Mouse (Mus musculus): ENCODE results near the gene Saxo1. TPM values are rescaled to one million over a fixed set of nuclear protein-coding genes. Genes with fewer than 3 reads are reported as not detected.
A peak's percentile ranks its signal among the peaks of the same experiment; 100 is the strongest.

Gene Saxo1
- total and polyA plus RNA-seq, 2 experiments from 2014 or later: not detected

DNA sequence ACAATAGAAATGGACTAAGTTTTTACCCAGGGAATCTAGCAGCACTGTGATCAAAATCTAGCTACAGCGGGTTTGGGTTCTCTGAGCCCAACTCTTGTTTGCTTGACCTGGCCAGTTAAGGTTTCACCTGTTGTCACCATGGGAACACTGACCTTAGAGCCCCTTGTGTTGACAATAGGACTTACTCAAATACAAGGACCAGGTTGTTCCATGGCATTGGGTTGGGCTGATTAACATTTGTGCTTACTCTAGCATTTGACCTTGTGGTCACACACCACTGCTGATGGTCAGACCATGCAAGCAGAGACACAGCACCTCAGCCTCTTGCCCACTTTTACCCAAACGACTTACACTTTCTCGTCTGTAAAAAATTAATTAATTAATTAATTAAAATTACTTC, 121.8 kb downstream of the Saxo1 start:
- no peak overlapping the region for H3K9ac ChIP-seq (replicated peaks; ENCODE audit: low read depth, low read length)
- H3K9me3 ChIP-seq (replicated peaks; ENCODE audit: control insufficient read depth, low read length): no peaks in the 10 kb centered on the region
- H3K27ac ChIP-seq (ENCODE audit: low read depth): no peak overlapping the region
- H3K36me3 ChIP-seq (replicated peaks; ENCODE audit: control insufficient read depth, insufficient read depth, low read length): no peaks in the 10 kb centered on the region
- ATAC-seq (ENCODE audit: insufficient read depth, low read depth): no peak
- no peak for DNase-seq (ENCODE audit: low spot score)
- no peaks in the 10 kb centered on the region for H3K27me3 ChIP-seq (ENCODE audit: control insufficient read depth, insufficient read depth, low read length)
- H3K4me1 ChIP-seq (ENCODE audit: control insufficient read depth, insufficient read depth): no peaks in the 10 kb centered on the region
- WGBS: 93% methylated on average over 3 of the region's 3 CpGs
- H3K4me3 ChIP-seq (ENCODE audit: low read depth, low read length): no peak overlapping the region
- no peak for TF ChIP-seq EP300 (IDR thresholded peaks at IDR 0.05; ENCODE audit: low read depth)
- TF ChIP-seq CTCF (IDR thresholded peaks at IDR 0.05; ENCODE audit: low read depth): no peak
- no peak overlapping the region for H3K4me2 ChIP-seq (ENCODE audit: low read depth, low read length)

DNA sequence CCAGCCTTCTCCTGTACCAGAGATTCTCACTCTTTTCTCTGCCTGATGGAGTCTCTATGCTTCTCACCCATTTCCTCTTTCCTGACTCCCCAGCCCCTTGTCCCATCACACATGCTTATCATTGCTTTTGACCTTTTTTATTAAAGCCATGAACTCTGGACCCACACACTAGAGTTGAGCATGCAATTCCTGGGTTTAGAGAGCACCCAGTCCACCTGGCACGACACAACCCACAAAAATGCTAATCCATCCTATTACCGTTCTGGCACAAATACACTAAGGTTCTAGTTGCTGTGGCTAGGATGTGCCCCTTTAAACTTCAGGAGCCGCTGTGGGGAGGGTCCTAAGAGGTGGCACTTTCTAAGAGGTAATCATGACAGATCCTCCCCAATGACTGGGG, 122.5 kb downstream of the Saxo1 start:
- ATAC-seq (ENCODE audit: insufficient read depth, low read depth) (no peak), DNase-seq (ENCODE audit: low spot score) (no peak)
- 90% methylated on average over 3 of the region's 3 CpGs for WGBS
- H3K4me1 ChIP-seq (ENCODE audit: control insufficient read depth, insufficient read depth): no peaks in the 10 kb centered on the region
- no peak overlapping the region for H3K27ac ChIP-seq (ENCODE audit: low read depth)
- no peaks in the 10 kb centered on the region for H3K9me3 ChIP-seq (replicated peaks; ENCODE audit: control insufficient read depth, low read length)
- H3K27me3 ChIP-seq (ENCODE audit: control insufficient read depth, insufficient read depth, low read length): no peaks in the 10 kb centered on the region
- no peak for TF ChIP-seq CTCF (IDR thresholded peaks at IDR 0.05; ENCODE audit: low read depth)
- no peak for TF ChIP-seq EP300 (IDR thresholded peaks at IDR 0.05; ENCODE audit: low read depth)
- H3K4me3 ChIP-seq (ENCODE audit: low read depth, low read length): no peak overlapping the region
- no peak overlapping the region for H3K4me2 ChIP-seq (ENCODE audit: low read depth, low read length)
- H3K9ac ChIP-seq (replicated peaks; ENCODE audit: low read depth, low read length): no peak overlapping the region
- no peaks in the 10 kb centered on the region for H3K36me3 ChIP-seq (replicated peaks; ENCODE audit: control insufficient read depth, insufficient read depth, low read length)

DNA sequence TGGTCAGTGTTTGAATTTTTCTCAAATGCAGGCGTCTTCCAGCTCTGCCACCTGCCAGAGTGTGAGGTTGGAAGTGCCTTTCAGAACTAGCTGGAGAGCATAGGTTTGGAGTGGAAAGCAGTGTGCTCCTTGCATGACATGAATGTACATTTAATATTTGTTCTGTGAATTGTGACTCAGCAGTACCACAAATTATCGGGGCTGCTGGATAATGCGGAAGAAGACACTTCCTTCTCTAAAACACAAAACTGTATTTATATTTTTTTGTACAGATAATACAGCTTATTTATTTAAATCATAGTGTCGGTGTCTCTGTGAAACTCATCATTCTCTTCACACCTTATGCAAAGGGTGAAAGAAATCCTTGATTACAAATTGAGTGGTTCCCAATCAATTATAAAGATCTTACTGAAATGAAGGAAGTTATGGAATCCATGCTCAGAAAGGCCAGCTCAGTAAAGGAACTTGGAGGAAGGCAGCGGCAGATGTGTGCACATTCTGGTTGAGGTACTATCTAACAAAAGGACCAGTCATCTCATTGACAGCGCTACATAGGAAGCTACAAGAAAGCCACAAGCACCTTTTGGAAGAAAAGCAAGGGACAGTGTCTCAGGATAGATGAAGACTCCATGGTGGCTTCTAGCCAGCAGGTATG, 129.9 kb downstream of the Saxo1 start:
- Histone ChIP-seq H3K9me3 (replicated peaks; ENCODE audit: control insufficient read depth, low read length) (no peaks in the 10 kb centered on the region), H3K9ac (replicated peaks; ENCODE audit: low read depth, low read length) (no peak overlapping the region), H3K4me2 (ENCODE audit: low read depth, low read length) (no peak overlapping the region), H3K27ac (ENCODE audit: low read depth) (no peak overlapping the region), H3K4me1 (ENCODE audit: control insufficient read depth, insufficient read depth) (peaks cover 7% of the 10 kb centered on the region; the same call in 1 of the 2 replicates), H3K4me3 (ENCODE audit: low read depth, low read length) (no peak overlapping the region), H3K27me3 (ENCODE audit: control insufficient read depth, insufficient read depth, low read length) (no peaks in the 10 kb centered on the region), H3K36me3 (replicated peaks; ENCODE audit: control insufficient read depth, insufficient read depth, low read length) (no peaks in the 10 kb centered on the region)
- no peak for DNase-seq (ENCODE audit: low spot score)
- ATAC-seq (ENCODE audit: insufficient read depth, low read depth): no peak
- no peak for TF ChIP-seq EP300 (IDR thresholded peaks at IDR 0.05; ENCODE audit: low read depth)
- no peak for TF ChIP-seq CTCF (IDR thresholded peaks at IDR 0.05; ENCODE audit: low read depth)
- 86% methylated on average over 6 of the region's 6 CpGs for WGBS

DNA sequence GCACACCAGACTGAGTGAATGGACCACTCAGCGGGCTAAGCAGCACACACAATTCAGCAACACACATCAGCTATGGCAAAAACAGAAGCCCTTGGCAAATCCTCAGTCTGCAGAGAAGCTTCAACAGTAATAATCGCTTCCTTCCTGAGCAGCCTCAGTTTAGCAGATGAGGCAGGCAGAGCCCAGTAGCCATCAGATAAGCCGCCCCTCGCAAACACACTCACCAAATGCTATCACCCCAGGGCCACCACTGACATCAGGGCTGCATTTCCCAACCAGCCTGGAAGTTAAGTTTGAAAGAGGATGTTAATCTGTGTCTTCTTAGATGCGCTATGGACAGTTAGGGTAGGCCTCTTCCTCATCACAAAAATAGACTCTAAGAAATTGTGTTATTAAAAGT, 130.8 kb downstream of the Saxo1 start:
- no peaks in the 10 kb centered on the region for H3K36me3 ChIP-seq (replicated peaks; ENCODE audit: control insufficient read depth, insufficient read depth, low read length)
- no peak for DNase-seq (ENCODE audit: low spot score)
- no peaks in the 10 kb centered on the region for H3K9me3 ChIP-seq (replicated peaks; ENCODE audit: control insufficient read depth, low read length)
- WGBS: 70% methylated on average over 5 of the region's 5 CpGs
- H3K4me2 ChIP-seq (ENCODE audit: low read depth, low read length): no peak overlapping the region
- H3K9ac ChIP-seq (replicated peaks; ENCODE audit: low read depth, low read length): no peak overlapping the region
- no peak overlapping the region for H3K4me3 ChIP-seq (ENCODE audit: low read depth, low read length)
- H3K27ac ChIP-seq (ENCODE audit: low read depth): no peak overlapping the region
- H3K27me3 ChIP-seq (ENCODE audit: control insufficient read depth, insufficient read depth, low read length): no peaks in the 10 kb centered on the region
- H3K4me1 ChIP-seq (ENCODE audit: control insufficient read depth, insufficient read depth): peaks cover 7% of the 10 kb centered on the region; the same call in 1 of the 2 replicates
- no peak for TF ChIP-seq CTCF (IDR thresholded peaks at IDR 0.05; ENCODE audit: low read depth)
- no peak for TF ChIP-seq EP300 (IDR thresholded peaks at IDR 0.05; ENCODE audit: low read depth)
- no peak for ATAC-seq (ENCODE audit: insufficient read depth, low read depth)

DNA sequence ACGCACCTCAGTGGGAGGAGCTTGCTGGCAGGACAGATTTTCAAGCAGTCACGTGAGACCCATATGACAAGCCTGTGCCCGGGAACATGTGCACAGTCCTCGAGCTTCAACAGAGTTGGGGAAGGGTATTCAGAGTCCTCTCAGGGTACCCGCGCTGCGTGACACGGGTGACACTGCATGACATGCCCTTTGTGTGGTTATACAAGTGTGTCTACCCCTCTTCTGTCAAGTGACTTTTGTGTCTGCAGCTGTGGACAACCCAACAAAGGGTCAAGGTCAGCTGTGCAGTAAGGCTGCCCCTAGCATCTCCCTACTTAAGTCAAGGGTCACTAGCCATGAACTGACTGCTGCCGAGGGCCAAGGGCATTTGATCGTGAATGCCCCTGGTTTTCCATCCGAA, 131.6 kb downstream of the Saxo1 start:
- no peak for ATAC-seq (ENCODE audit: insufficient read depth, low read depth)
- Histone ChIP-seq H3K4me2 (ENCODE audit: low read depth, low read length) (no peak overlapping the region), H3K27me3 (ENCODE audit: control insufficient read depth, insufficient read depth, low read length) (no peaks in the 10 kb centered on the region), H3K4me1 (ENCODE audit: control insufficient read depth, insufficient read depth) (peaks cover 7% of the 10 kb centered on the region; the same call in 1 of the 2 replicates), H3K4me3 (ENCODE audit: low read depth, low read length) (no peak overlapping the region), H3K9me3 (replicated peaks; ENCODE audit: control insufficient read depth, low read length) (no peaks in the 10 kb centered on the region), H3K36me3 (replicated peaks; ENCODE audit: control insufficient read depth, insufficient read depth, low read length) (no peaks in the 10 kb centered on the region), H3K27ac (ENCODE audit: low read depth) (no peak overlapping the region), H3K9ac (replicated peaks; ENCODE audit: low read depth, low read length) (no peak overlapping the region)
- TF ChIP-seq CTCF (IDR thresholded peaks at IDR 0.05; ENCODE audit: low read depth) (no peak), EP300 (IDR thresholded peaks at IDR 0.05; ENCODE audit: low read depth) (no peak)
- no peak for DNase-seq (ENCODE audit: low spot score)
- 90% methylated on average over 11 of the region's 11 CpGs for WGBS

DNA sequence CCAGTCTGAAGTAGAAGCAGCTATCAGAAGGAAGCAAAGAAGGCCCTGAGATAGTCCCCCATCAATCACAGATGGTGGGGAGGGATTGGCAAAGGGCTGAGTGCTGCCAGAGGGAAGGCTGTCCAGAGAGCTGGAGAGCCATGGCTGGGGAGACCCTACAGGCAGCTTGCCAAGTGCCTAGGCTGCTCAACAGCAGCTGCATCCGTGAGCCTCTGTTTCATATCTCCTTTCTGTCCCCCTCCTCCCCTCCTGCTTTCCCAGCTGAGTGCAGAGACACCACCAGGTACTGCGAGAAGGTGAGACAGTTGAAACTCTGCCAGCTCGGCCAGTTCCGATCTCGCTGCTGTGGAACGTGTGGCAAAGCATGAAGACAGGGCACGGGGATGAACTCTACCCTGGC, 132.5 kb downstream of the Saxo1 start:
- 28% methylated on average over 7 of the region's 7 CpGs for WGBS
- Histone ChIP-seq H3K9ac (replicated peaks; ENCODE audit: low read depth, low read length) (no peak overlapping the region), H3K4me2 (ENCODE audit: low read depth, low read length) (peak overlapping the region; percentile 15; the same call in 1 of the 2 replicates), H3K9me3 (replicated peaks; ENCODE audit: control insufficient read depth, low read length) (no peaks in the 10 kb centered on the region), H3K27me3 (ENCODE audit: control insufficient read depth, insufficient read depth, low read length) (no peaks in the 10 kb centered on the region), H3K36me3 (replicated peaks; ENCODE audit: control insufficient read depth, insufficient read depth, low read length) (no peaks in the 10 kb centered on the region), H3K4me3 (ENCODE audit: low read depth, low read length) (no peak overlapping the region), H3K27ac (ENCODE audit: low read depth) (no peak overlapping the region), H3K4me1 (ENCODE audit: control insufficient read depth, insufficient read depth) (peaks cover 7% of the 10 kb centered on the region; the same call in 1 of the 2 replicates)
- ATAC-seq (ENCODE audit: insufficient read depth, low read depth) (no peak), DNase-seq (ENCODE audit: low spot score) (no peak)
- TF ChIP-seq CTCF (IDR thresholded peaks at IDR 0.05; ENCODE audit: low read depth) (no peak), EP300 (IDR thresholded peaks at IDR 0.05; ENCODE audit: low read depth) (no peak)
